Mouse (Mus musculus) spleen, embryonic (tissue): ENCODE data around the gene Gm11042.

Experiments used
- CTCF ChIA-PET: fragments of 350-600 bp; sonication (Branson Sonifier 250); formaldehyde crosslinking; loops from one replicate; lab custom pipeline; 2022; lab: Charles Lee

Gm11042 gene

DNA sequence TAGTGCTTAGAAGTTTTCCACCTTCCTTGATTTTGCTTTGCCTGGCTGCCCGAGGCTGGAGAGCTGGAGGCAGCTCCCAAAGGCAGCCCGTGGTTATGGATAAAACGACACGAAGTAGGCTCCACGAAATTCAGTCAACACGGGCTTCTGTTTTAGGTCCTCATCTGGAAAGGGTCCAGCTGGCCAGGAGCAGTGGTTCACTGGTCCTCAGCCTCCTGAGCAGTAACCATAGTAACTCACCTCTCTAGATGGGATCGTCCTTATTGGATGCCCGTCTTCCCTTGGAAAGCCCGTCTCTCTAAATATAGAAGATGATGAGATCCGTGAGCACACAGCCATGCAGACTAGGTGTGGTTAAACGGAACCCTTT is 31.5 kb downstream of the Gm11042 start:
- CTCF ChIA-PET: no interaction called here

DNA sequence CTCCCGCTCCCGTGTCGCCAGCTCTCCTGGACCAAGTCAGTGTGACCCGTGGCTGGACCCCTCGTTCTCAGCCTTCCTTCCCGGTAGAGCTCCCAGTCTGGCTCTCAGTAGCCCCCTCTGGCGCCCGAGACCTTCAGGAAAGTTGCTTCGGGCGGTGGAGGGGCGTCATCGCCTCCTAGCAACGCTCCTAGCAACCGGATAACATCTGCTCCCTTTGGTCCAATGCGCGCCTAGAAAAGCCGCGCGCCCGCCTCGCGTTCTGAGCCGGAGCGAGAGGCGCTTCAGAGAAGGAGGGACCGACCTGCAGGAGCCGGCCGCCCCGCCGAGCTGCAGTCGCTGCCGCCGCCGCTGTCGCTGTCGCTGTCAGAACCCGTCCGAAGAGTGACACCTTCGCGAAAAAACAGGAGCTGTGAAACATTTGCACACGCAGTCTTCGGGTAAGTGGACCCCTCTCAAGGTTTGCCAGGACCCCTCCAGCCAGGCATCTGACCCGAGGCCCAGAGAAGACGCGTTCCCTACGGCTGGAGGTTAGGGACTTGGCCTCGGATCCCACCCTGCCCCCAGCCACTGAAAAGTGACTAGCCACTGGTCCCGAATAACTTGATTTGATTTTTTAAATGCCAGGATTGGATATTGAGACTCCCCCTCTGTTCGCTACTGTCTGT is 32.0 kb downstream of the Gm11042 start:
- CTCF ChIA-PET: no interaction called here

- CTCF ChIA-PET: no interaction called here
Measured at GRCm38 (mm10) chr12:74282846-74283245, 33.3 kb downstream of the Gm11042 start.

GRCm38 (mm10) chr12:74281403-74281802 is 34.8 kb downstream of the Gm11042 start:
- CTCF ChIA-PET: no interaction called here

- CTCF ChIA-PET: no interaction called here
Measured at GRCm38 (mm10) chr12:74277265-74277664, 38.9 kb downstream of the Gm11042 start.

- CTCF ChIA-PET: no interaction called here
Measured at GRCm38 (mm10) chr12:74272545-74272944, 43.6 kb downstream of the Gm11042 start.

- CTCF ChIA-PET: no interaction called here
Measured at GRCm38 (mm10) chr12:74268644-74269285, 47.4 kb downstream of the Gm11042 start.

DNA sequence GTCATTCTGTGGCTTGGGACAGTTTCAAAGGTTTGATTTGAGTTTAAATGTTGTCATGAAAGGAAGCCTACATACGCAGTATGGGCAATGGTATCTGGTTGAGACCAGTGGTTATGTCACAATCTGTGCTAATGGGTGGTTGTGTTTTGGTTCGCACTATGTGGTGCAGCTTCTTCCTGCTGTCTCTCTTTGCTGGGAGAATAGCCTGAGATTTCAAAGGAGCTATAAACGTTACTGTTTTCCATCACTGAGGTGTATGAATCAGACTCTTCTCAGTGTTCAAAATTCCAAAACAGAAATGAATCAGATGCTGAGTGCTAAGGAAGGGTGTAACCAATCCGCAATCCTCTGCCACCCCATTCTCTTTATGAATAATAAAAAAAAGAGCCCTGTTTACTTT is 49.1 kb downstream of the Gm11042 start:
- CTCF ChIA-PET: no interaction called here
